Comparison of ENCODE assay signal across 17 mouse cellular contexts in genomic region chr5:127423936-127424335, GRCm38 (mm10).
DNase-seq lines count a peak whose midpoint lies in the region; ATAC-seq and TF ChIP-seq lines count a peak whose summit lies in the region.
"Had no signal": no experiment of that assay in that cellular context is flagged by ENCODE, and none has a peak within 500 bp of the region (broad histone marks: within the 10 kb centered on the region; RNA-seq: fewer than 3 reads in every experiment).

No protein-coding gene starts in this region.

- peaks cover 1% of the 10 kb centered on the region; the same call in 1 of the 2 replicates for H3K4me1 ChIP-seq in forebrain, embryonic 14.5 days (ENCODE audit: control insufficient read depth, insufficient read depth, low read length)
- no peaks in the 10 kb centered on the region for H3K4me1 ChIP-seq in forebrain, postnatal 0 days (ENCODE audit: insufficient read depth)
- no peaks in the 10 kb centered on the region for H3K4me1 ChIP-seq in midbrain, postnatal 0 days (ENCODE audit: insufficient read depth, low read length)
- H3K4me1 ChIP-seq in midbrain, embryonic 10.5 days: no peaks in the 10 kb centered on the region
- no peaks in the 10 kb centered on the region for H3K4me1 ChIP-seq in heart, embryonic 12.5 days (replicated peaks)
- H3K4me1 ChIP-seq: embryonic facial prominence, embryonic 10.5 days; embryonic facial prominence, embryonic 12.5 days had no signal

- intact Hi-C loops in left cerebral cortex, postnatal 4 days (cut with DNase I): no loop called here
- intact Hi-C loops in left cerebral cortex, adult 2 months (cut with DNase I): no loop called here

- TF ChIP-seq CTCF in forebrain, postnatal 0 days (IDR thresholded peaks at IDR 0.05; ENCODE audit: low read depth): no peak
- TF ChIP-seq CTCF in left cerebral cortex, adult 2 months (IDR thresholded peaks at IDR 0.05): no peak
- no peak for TF ChIP-seq CTCF in midbrain, postnatal 0 days (IDR thresholded peaks at IDR 0.05)

- no peaks in the 10 kb centered on the region for H3K27me3 ChIP-seq in forebrain, embryonic 14.5 days (replicated peaks; ENCODE audit: control insufficient read depth, insufficient read depth, low read length)
- H3K27me3 ChIP-seq in forebrain, postnatal 0 days (ENCODE audit: insufficient read depth, low read length): no peaks in the 10 kb centered on the region
- H3K27me3 ChIP-seq in midbrain, postnatal 0 days (ENCODE audit: insufficient read depth, low read length): no peaks in the 10 kb centered on the region
- H3K27me3 ChIP-seq in midbrain, embryonic 10.5 days (ENCODE audit: low read depth, poor library complexity, severe bottlenecking): no peaks in the 10 kb centered on the region
- no peaks in the 10 kb centered on the region for H3K27me3 ChIP-seq in heart, embryonic 12.5 days (replicated peaks)
- H3K27me3 ChIP-seq: embryonic facial prominence, embryonic 12.5 days; forebrain, embryonic 13.5 days had no signal

- H3K27ac ChIP-seq in forebrain, embryonic 14.5 days (ENCODE audit: low read depth, low read length): no peak overlapping the region
- H3K27ac ChIP-seq in forebrain, postnatal 0 days (ENCODE audit: low read depth, low read length): no peak overlapping the region
- H3K27ac ChIP-seq in left cerebral cortex, adult 2 months: no peak overlapping the region
- H3K27ac ChIP-seq in midbrain, postnatal 0 days (ENCODE audit: low read depth, low read length): no peak overlapping the region
- no peak overlapping the region for H3K27ac ChIP-seq in midbrain, embryonic 10.5 days (replicated peaks)
- H3K27ac ChIP-seq in heart, embryonic 12.5 days (ENCODE audit: poor library complexity, severe bottlenecking): no peak overlapping the region
- H3K27ac ChIP-seq: embryonic facial prominence, embryonic 10.5 days; embryonic facial prominence, embryonic 12.5 days; forebrain, embryonic 13.5 days had no signal

- H3K4me2 ChIP-seq in forebrain, embryonic 14.5 days (ENCODE audit: low read length): no peak overlapping the region
- no peak overlapping the region for H3K4me2 ChIP-seq in forebrain, postnatal 0 days (ENCODE audit: low read depth)
- H3K4me2 ChIP-seq in midbrain, postnatal 0 days (ENCODE audit: low read depth, low read length, poor library complexity, severe bottlenecking): no peak overlapping the region
- no peak overlapping the region for H3K4me2 ChIP-seq in heart, embryonic 12.5 days
- H3K4me2 ChIP-seq: embryonic facial prominence, embryonic 12.5 days; forebrain, embryonic 13.5 days had no signal

- no peaks in the 10 kb centered on the region for H3K9me3 ChIP-seq in forebrain, embryonic 14.5 days (replicated peaks; ENCODE audit: control insufficient read depth, low read length)
- no peaks in the 10 kb centered on the region for H3K9me3 ChIP-seq in forebrain, postnatal 0 days (ENCODE audit: low read length)
- H3K9me3 ChIP-seq in midbrain, postnatal 0 days (ENCODE audit: low read length): no peaks in the 10 kb centered on the region
- H3K9me3 ChIP-seq in midbrain, embryonic 10.5 days (replicated peaks): no peaks in the 10 kb centered on the region
- no peaks in the 10 kb centered on the region for H3K9me3 ChIP-seq in heart, embryonic 12.5 days (replicated peaks)
- H3K9me3 ChIP-seq: embryonic facial prominence, embryonic 10.5 days; embryonic facial prominence, embryonic 12.5 days; forebrain, embryonic 13.5 days had no signal

- no peaks in the 10 kb centered on the region for H3K36me3 ChIP-seq in forebrain, embryonic 14.5 days (ENCODE audit: control insufficient read depth, insufficient read depth, low read length)
- H3K36me3 ChIP-seq in forebrain, postnatal 0 days (ENCODE audit: insufficient read depth): no peaks in the 10 kb centered on the region
- no peaks in the 10 kb centered on the region for H3K36me3 ChIP-seq in midbrain, postnatal 0 days (ENCODE audit: insufficient read depth, low read length)
- H3K36me3 ChIP-seq in midbrain, embryonic 10.5 days: no peaks in the 10 kb centered on the region
- H3K36me3 ChIP-seq in heart, embryonic 12.5 days: no peaks in the 10 kb centered on the region
- H3K36me3 ChIP-seq: embryonic facial prominence, embryonic 10.5 days; embryonic facial prominence, embryonic 12.5 days had no signal

- H3K4me3 ChIP-seq in forebrain, embryonic 14.5 days (ENCODE audit: low read depth, low read length): no peak overlapping the region
- H3K4me3 ChIP-seq in forebrain, postnatal 0 days (ENCODE audit: low read depth, low read length): no peak overlapping the region
- no peak overlapping the region for H3K4me3 ChIP-seq in left cerebral cortex, adult 2 months
- H3K4me3 ChIP-seq in midbrain, postnatal 0 days (ENCODE audit: low read depth, low read length): no peak overlapping the region
- no peak overlapping the region for H3K4me3 ChIP-seq in midbrain, embryonic 10.5 days
- H3K4me3 ChIP-seq in heart, embryonic 12.5 days: no peak overlapping the region
- H3K4me3 ChIP-seq: embryonic facial prominence, embryonic 10.5 days; embryonic facial prominence, embryonic 12.5 days; forebrain, embryonic 13.5 days had no signal

- DNase-seq in forebrain, embryonic 14.5 days (ENCODE audit: low spot score): peak; percentile 61
- no peak for DNase-seq in forebrain, postnatal 0 days
- peak; percentile 44 for DNase-seq in left cerebral cortex, postnatal 4 days
- DNase-seq in left cerebral cortex, adult 2 months (ENCODE audit: extremely low spot score in 1 of 2, low spot score in 2 of 2): no peak
- DNase-seq in midbrain, postnatal 0 days (ENCODE audit: low spot score): peak; percentile 32
- no peak for DNase-seq in midbrain, embryonic 10.5 days (ENCODE audit: low spot score)
- DNase-seq: adrenal gland, adult 2 months; adrenal gland, postnatal 10 days; adrenal gland, postnatal 25 days; cerebellum, adult 11-12 months; cerebellum, adult 2 months; cerebellum, adult 9-10 months had no signal

- H3K9ac ChIP-seq in forebrain, embryonic 14.5 days (ENCODE audit: low read length): no peak overlapping the region
- no peak overlapping the region for H3K9ac ChIP-seq in forebrain, postnatal 0 days
- H3K9ac ChIP-seq in midbrain, postnatal 0 days (replicated peaks; ENCODE audit: low read length, poor library complexity, severe bottlenecking): no peak overlapping the region
- no peak overlapping the region for H3K9ac ChIP-seq in heart, embryonic 12.5 days
- H3K9ac ChIP-seq: embryonic facial prominence, embryonic 12.5 days; forebrain, embryonic 13.5 days had no signal

- 0 out of 2 replicates have a peak, but pooled peaks have one; percentile 23 for ATAC-seq in forebrain, embryonic 14.5 days
- ATAC-seq in forebrain, postnatal 0 days: no peak
- no peak for ATAC-seq in midbrain, postnatal 0 days (ENCODE audit: low FRiP score)
- no peak for ATAC-seq in heart, embryonic 12.5 days (ENCODE audit: insufficient number of reproducible peaks, low FRiP score)
- ATAC-seq: forebrain, embryonic 13.5 days; forebrain, embryonic 16.5 days had no signal

Comparison
In these comparisons a context has a peak if more than half of its experiments do, and no peak if none do; other contexts are left out.
1. DNase-seq: peak in forebrain, embryonic 14.5 days (single experiment), left cerebral cortex, postnatal 4 days (single experiment) and midbrain, postnatal 0 days (single experiment); none in forebrain, postnatal 0 days (single experiment), left cerebral cortex, adult 2 months (0 of 2) and midbrain, embryonic 10.5 days (single experiment).